Mouse (Mus musculus): ENCODE measurements around the gene Uqcrc1.

Gene Uqcrc1

GRCm38 (mm10) chr9:108936418-108937364 is at the start of gene Uqcrc1:
TSS of gene Uqcrc1 (plus strand) at chr9:108936633.
- DNase-seq, result peak; percentile 98

- no peak for DNase-seq
Observed at GRCm38 (mm10) chr9:108912308-108912707, 24.1 kb upstream of the Uqcrc1 start.

DNA sequence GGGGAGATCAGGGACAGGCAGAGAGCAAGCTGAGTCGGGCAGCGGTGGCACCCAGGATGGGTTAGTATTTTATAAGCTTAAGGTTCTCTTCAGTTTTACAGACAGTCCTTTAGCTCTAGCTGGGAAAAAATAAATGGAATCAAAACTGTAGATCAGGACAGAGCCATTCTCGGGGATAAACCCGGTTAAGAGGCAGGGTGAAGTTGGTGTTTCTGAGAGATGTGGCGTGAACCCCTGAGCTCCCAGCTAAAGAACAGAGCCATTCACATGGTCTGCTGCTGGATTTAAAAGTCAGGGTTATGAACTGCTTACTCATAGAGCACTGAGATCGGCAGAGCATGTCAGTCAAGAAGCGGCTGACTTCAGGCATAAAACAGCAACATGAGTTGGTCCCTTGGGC is 23.3 kb upstream of the Uqcrc1 start:
- no peak for DNase-seq

GRCm38 (mm10) chr9:108913621-108914020 is 22.8 kb upstream of the Uqcrc1 start:
- no peak for DNase-seq

DNA sequence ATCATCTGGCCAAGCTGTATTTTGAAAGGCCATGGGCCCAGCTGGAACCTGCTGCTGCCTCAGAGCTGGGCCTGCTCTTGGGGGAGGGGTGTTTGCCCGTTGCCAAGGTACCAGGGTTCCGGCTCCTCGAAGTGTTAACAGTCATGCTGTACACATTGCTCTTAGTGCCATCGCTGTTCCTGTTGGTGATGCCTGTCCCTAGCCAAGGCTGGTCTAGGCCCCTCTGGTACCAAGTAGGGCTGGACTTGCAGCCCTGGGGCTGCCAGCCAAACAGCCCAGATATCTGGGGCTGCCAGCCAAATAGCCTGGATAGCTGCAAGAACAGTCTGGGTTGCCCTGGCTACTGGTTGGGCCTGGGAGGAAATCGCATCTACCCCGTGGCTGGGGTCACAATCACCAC is 21.9 kb upstream of the Uqcrc1 start, which contains the start of gene Tmem89:
Gene Tmem89 (plus strand): TSS at position 129 of the 400 bp plus-strand sequence.
- peak; percentile 61 for DNase-seq

DNA sequence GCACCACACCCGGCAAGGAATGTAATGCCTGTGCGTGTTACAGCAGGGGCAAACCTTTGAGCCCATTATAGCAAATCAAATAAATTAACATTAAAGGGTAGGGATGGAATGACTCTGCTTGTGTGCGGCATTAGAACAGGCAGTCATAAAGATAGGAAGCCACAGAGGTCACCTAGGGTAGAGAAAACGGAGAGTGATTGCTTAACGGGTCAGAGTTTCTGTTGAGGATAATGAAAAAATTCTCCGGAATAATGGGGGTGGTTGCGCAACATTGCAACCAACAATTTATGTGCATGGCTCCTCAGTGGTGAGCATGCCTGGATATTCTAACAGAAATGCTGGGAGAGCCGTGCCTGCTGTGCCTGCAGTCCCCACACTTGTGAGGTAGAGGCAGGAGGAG is 10.5 kb upstream of the Uqcrc1 start:
- DNase-seq, result no peak

- DNase-seq, result no peak
Observed at GRCm38 (mm10) chr9:108928424-108928823, 8.0 kb upstream of the Uqcrc1 start.

DNA sequence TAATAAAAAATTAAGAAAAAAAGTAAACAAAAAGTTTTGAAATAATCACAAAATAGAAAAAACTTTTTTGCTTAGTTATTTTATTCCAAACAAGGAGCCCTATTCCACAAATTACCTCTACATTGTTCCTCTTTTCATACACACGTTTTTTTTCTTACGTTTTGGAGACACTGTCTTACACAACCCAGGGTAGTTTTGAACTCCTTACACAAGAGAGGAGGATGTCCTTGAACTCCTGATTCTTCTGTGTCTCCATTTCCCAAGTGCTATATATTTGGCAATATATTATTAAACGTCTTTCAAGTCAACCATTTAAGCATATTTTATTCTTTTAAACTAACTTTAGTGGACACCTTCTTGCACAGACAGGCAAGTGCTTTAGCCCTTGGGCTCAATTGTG is 442 bp upstream of the Uqcrc1 start:
- no peak for DNase-seq

GRCm38 (mm10) chr9:108945111-108945510 is 8.7 kb downstream of the Uqcrc1 start:
- no peak for DNase-seq

DNA sequence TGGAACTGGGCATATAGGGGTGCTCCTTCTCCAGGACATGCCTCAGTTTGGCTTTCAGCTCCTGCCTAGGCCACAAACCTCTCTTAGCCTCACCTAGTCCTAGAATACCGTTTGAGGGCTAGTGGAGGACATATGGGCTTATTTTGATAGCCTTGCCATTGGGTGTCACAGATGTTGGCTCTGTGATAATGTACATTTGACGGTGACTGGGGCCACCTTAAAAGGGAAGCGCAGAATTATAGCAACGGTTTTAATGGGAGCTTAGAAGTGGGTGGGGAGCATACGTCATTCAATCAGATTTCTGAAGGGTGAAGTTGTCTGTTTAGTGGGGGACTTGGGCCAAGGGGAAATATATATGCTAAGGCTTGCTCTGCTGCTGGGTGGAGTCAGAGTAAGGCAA is 9.2 kb downstream of the Uqcrc1 start:
- no peak for DNase-seq

GRCm38 (mm10) chr9:108949231-108949966 is 13.0 kb downstream of the Uqcrc1 start:
- DNase-seq, result no peak

DNA sequence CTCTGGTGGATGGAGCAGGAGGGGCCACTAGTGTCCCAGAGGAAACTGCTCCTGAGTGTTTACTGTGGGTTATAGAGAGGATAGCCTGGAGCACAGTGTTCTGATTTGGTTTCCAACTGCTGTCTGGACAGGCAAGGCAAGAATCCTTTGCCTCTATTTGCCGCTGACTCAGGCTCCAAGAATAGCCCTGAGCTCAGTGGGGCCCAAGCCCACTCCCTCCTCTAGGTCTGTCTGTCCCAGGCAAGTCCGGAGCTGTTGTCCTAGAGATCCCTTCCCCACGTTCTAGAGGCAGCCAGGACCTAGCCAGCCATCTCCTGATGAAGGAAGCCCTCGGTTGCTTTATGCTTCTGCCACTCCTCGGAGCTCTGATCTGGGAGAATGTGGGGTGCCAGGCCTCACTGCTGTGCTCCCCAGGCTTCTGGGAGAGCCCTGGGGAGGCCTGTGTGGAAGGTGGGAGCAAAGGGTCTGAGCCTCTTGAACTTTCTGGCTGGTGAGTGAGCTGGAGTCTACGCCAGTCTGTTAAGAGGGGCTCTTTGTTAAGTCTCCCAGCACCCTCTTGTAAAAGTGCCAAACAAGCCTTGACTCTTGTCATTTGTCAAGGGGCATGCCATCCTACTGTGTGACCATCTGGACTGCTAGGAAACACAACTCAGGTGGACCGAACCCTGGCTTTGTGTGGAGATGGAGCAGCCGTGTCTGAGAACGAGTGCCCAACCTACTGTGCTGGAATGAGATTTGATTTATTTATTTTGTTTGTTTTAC is 13.7 kb downstream of the Uqcrc1 start:
- DNase-seq, result no peak

- no peak for DNase-seq
Observed at GRCm38 (mm10) chr9:108953081-108953636, 16.7 kb downstream of the Uqcrc1 start, which contains the start of gene Col7a1. TSS of gene Col7a1 (plus strand) at chr9:108953586.

GRCm38 (mm10) chr9:108955241-108955640 is 18.8 kb downstream of the Uqcrc1 start:
- no peak for DNase-seq

GRCm38 (mm10) chr9:108955846-108956245 is 19.4 kb downstream of the Uqcrc1 start:
- no peak for DNase-seq

DNA sequence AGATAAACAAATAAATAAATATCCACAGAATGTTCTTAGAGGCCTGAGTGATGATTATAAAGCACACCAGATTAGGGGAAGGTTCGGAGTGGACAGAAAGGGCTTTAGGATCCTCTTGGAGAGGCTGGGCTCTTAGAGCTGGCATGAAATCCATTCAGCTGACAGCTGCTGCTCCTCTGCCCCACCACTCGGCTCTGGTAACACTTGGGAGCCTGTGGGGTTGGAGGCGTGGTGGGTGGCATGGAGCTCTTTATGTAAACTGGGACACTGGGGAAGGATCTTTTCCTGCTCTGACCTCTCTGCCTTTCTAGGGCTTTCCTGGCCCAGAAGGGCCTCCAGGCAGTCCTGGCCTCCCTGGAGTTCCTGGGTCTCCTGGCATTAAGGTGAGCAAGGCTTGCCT is 27.1 kb downstream of the Uqcrc1 start:
- DNase-seq, result no peak

DNA sequence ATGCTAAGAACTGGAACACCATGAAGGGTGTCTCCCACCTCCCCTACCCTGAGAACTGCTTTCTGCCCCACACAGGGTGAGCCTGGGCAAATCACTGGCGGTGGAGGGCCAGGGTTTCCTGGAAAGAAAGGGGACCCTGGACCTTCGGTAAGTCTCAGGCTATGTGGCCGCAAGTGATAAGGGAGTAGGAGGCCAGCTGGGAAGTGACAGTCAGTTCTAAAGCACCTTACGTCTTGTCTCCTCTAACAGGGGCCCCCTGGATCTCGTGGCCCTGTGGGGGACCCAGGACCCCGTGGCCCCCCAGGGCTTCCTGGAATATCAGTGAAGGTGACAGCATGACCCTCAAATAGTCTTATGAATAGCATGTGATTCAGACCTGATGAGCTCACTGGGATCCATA is 27.9 kb downstream of the Uqcrc1 start:
- DNase-seq, result no peak

- no peak for DNase-seq
Observed at GRCm38 (mm10) chr9:108970623-108971022, 34.2 kb downstream of the Uqcrc1 start.

DNA sequence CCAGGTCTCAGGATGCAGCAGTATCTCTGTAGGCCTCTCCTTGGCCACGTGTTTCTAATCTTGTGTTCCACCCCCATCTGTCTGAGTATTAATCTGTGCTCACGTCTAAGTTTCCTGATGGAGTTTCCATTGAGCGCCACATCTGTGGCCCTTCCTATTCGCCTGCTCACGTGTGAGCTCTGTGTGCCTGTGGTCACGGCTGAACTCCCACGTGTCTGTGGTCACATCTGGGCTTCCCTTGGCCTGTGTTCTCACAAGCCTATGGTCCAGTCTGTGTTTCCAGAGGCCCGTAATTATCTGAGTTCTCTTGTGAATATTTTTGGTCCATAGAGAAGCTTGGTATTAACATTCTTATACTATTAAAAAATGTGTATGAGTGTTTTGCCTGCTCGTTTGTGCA is 40.0 kb downstream of the Uqcrc1 start:
- no peak for DNase-seq

- DNase-seq, result no peak
Observed at GRCm38 (mm10) chr9:108977966-108978365, 41.5 kb downstream of the Uqcrc1 start.

GRCm38 (mm10) chr9:108982498-108982897 is 46.1 kb downstream of the Uqcrc1 start:
- no peak for DNase-seq

- DNase-seq, result no peak
Observed at GRCm38 (mm10) chr9:108983209-108983608, 46.8 kb downstream of the Uqcrc1 start.

- DNase-seq, result no peak
Observed at GRCm38 (mm10) chr9:108985710-108986109, 49.3 kb downstream of the Uqcrc1 start, which contains the start of gene Ucn2. TSS of gene Ucn2 (plus strand) at chr9:108986010.
